Comparison of ENCODE assay signal across 1 mouse cellular context in the genomic region with DNA sequence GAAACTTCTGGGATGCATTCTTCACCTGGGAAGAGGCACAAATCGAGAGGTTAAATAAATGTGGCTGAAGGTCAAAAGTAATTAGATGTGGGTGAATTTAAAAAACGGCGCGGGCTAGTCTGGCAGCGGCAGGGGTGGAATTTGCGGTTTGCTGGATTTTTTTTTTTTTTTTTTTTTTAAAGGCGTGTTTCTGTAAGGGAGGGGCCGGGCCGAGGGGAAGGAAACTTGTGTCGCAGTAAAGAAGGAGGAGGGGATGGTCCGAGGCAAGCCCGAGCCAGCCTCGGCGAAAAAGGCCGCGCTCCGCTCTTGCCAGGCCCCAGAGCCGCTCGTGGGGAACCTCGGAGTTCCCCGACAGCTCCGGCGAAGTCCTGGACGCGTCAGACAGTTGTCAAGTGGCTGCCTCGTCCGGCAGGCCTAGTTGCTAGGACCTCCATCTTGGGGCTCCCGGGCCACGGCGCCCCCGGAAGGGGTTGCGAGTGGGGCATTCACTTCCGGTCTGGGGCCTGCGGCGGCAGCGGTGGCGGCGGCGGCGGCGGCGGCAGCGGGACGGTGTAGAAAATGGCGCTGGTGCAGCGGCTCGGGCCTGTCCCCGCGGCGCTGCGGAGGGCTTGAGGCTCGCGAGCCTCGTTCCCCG.
TF ChIP-seq lines count a peak whose summit lies in the region.

A gene (plus strand): TSS at position 221 of the 634 bp plus-strand sequence.

TF ChIP-seq in MEL, 35 proteins besides CTCF, POLR2A, EP300 and RAD21 (continued from another document):
- TF ChIP-seq USF1 (IDR thresholded peaks at IDR 0.05; ENCODE audit: low read depth, low read length): no peak
- TF ChIP-seq MAX (IDR thresholded peaks at IDR 0.05; ENCODE audit: low read length): peak; percentile 44; the same call in 1 of the 2 replicates
- TF ChIP-seq CHD1 (IDR thresholded peaks at IDR 0.05; ENCODE audit: low read depth, low read length): no peak
- TF ChIP-seq ETS1 (IDR thresholded peaks at IDR 0.05; ENCODE audit: low read depth, low read length): peak; percentile 45; the same call in 1 of the 2 replicates
- no peak for TF ChIP-seq BHLHE40 (IDR thresholded peaks at IDR 0.05; ENCODE audit: borderline replicate concordance, low read depth, low read length)
